Mouse (Mus musculus) cerebellum, postnatal 25 days (tissue): ENCODE measurements around the gene Bmp6.

Source experiments
- DNase-seq, 2 experiments: peaks; one replicate each; pipeline ENCODE4 v3.0.0; 2021; ENCODE audit warnings: mixed read lengths in 2 of 2

The Bmp6 gene

DNA sequence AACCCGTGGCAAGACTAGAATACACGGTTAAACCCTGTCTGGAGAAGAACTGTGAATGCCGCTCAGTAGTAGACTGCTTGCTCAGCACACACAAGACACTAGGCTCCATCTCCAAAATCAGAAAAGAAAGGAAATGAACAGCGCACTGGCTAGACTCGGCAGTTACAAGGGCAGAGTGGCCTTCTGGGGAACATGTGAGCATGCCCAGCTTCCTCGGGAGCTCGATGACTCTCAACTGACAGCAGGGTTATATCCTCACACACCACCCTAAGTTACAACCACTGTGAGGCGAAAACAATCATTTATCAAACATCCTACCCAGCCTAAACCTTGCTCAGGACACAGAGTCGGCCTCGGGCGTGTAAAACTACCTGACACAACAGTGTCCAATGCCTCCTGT is 175.4 kb downstream of the Bmp6 start:
- DNase-seq, result no peak

DNA sequence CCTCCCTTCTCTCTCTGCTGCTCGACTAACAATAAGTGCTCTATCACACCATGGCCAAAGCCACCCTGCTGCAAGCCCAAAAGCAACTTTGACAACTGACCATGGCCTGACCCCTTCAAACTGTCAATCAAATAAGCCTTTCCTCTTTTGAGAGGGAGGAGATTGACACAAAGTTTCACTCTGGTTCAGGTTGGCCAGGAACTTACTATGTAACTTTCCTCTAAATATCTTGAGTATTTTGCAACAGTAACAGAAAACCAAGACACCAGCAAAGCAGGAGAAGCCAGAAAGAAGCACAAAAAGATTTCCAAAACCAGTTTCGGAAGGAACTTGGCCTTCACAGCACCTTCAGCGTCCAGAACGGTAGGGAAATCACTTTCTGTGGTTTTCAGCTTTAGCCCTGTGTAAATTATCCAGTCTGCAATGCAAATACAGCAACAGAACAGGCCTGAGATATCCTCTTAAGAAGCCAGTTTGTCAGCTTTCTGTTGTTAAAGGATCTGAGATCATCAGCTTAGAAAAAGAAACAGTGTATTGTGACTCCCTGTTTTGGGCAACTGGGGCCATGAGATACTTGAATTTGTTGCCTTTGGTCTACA is 177.2 kb downstream of the Bmp6 start:
- DNase-seq, result no peak

DNA sequence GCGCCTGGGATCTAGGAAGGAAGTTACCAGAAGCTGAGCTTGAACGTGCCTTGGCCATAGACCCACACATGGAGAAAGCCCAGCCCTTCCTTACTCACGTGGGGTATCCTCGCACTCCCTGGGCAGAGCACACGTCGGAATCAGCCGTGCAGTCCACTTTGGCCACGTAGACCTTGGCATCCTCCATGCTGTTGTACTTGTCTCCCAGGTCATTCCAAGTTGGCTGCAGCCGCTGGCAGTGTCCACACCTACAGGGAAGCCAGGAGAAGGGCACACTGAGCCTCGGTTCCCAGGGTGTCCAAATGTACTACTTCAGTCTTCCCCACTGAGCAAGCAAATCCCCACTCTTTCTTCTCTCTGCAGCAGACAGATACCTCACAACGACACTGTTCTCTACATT is 178.3 kb downstream of the Bmp6 start:
- DNase-seq, result no peak

DNA sequence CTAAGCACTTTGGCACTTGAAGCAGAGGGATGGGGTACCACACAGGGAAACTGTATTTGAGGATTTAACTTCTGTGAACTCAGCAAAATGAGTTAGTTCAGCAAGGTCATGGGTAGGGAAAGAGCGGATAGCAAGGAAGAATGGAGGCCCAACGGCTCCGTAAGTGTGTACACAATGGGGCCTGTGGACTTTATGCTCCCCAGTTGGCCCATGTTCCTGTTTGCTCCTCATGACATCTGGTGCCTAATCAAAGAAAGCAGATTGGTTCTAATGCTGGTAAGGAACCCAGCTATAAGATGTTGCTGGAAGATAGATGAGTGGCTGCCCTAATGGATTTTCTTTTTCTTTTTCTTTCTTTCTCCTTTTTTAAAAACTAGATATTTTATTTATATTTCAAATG is 180.4 kb downstream of the Bmp6 start:
- no peak for DNase-seq

DNA sequence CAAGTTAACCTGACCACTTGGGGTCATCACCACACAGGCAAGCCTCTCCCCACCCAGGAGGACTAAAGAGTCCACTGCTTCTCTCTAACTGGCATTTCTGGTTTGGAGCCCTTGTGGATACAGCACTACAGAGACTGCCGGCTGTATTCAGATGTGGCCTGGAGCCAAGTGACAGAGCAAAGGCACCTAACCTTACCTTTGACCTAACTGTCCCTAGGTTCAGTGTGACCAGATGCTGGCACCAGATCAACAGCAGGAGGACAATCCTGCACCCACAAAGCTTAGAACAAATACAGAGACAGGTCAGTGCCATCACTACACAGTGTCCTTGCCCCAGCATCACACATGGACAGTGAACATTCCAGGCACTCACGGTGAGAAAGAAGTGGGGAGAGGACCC is 181.2 kb downstream of the Bmp6 start:
- DNase-seq, result no peak

DNA sequence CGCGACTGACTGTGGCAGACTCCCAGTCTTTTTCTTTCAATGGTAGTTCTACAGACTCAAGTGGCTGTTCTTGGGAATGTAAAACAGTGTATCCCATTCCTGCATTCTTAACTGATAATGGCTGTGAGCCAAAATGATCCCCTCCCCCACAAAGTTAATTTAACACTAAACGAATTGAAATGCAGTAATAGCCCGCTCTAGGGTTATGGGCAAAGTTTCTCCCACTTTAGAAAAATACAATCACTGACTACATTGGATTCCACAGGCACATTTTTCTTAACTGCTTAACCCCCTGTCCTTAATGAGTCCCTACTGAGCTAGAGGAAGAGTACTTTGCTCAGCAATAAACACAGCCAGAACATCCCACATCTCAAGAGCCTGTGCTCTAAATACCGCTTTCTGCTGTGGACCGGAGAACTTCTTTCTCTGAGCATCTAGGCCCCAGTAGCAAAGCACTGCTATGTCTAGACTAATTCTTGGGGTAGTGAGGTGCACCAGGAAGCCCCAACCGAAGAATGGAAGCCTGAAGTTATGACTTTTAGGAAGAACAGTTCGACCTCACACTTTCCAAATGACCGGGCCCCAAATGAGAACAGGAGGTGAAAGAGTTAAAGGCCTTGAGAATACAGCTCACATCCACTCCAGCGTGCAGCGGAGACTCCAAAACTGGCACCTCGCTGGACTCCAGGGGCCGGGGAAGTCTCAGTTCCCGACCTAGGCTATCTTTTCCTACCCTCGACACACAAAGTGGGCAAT is 182.3 kb downstream of the Bmp6 start:
- DNase-seq, result no peak

DNA sequence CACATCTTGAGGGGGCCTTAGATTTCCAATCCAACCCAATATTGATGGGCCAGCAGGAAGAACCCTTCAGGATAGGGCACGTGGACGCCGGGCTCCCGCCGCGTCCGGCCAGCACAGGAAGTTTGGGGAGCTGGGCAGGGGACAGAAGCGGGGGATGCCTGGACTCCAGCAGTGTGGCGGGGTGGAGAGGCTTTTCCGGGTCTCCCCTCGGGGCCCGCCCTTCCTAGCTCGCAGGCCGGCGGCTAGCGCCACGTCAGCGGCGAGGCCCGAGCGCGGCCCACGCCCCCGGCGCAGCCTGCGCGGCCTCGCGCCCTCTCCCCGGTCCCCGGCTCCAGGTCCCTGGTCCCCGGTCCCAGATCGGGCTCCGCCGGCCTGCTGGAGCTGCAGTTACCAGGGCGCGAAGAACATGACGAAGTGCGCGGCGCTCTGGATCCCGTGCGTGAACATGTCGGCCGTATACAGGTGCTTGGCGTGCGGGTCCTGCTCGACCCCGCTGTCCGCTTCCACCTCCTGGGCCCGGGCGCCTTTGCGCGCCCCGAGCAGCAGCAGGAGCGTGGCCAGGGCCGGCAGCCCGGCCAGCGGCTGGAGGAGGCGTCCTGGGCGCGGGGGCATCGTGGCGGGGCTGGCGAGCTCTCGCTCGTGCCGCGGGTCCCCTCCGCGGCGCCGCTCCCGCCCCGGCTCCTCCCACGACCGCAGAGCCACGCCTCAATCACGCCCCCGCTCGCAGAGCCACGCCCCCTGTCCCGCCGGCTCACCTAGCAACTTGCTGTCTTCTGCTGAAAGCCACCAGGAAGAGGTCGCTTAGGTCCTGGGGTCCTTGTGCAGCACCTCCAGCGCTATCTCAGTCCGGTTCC is 183.1 kb downstream of the Bmp6 start:
- peak; percentile 89 to 92 for DNase-seq

DNA sequence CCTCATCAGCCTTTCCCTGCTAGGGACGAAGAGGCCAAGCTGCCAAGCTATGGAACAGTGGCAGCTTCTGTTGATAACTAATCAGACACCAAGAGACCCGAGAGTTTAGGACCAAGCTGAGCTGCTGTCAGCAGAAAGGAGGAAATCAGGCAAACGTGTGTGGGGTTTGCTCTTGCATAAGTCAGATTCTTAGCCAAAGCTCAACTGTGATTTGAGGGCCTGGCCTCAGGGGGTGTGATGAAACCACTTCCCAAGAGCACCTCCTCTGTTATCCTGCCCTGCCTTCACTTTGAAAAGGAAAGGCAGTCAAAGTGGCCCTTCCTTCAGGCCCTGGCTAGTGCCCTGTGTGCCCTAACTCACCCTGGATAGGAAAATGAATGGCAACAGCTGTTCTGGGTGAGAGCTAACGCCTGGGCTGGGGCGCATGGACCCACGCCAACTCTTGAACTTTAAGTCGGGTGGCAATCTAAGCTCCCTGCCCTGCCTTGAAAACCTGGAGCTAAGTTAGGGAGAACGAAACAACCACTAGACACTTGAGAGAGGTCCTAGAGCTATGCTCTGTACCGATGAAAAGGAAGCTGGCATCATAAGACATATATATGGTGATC is 183.9 kb downstream of the Bmp6 start, which contains the start of gene Txndc5:
Gene Txndc5, minus strand, starts transcription at position 138 of the 608 bp plus-strand sequence.
- no peak for DNase-seq

DNA sequence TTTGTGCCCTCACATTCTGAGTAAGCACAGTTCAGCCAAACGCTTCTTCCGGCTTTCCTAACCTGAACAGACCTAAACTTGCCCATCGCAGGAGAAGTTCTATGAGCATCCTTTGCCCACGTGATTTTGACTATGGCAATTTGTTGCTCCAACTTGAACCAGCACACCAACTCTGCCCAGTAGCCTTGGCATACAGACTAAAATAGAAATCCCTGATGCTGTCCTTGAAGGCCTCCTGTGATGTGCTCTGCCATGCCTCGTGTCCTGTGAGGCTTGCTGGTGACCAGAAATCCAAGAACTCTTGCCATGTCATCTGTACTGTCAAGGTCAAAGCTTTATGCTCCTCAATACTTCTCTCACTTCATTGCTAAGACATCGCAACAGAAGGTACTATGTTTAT is 184.7 kb downstream of the Bmp6 start:
- no peak for DNase-seq

DNA sequence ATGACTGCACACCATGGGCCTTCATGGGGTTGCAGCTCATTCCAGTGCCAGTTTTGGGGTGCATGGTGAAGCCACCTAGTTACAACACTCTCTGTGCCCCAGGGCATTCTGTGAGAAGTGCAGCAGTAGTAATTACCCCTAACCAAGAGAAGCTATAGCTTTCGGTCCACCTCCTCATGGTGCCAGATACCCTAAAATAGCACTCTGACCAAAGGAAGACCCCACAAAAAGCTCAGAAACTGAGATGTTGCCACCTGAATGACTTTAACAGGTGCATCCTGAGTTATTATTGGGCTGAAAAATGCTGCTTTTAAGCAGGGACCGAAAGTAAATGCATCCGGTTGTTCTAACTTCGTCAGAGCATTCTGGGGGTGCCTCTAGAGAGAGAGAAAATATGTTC is 186.6 kb downstream of the Bmp6 start:
- no peak for DNase-seq

DNA sequence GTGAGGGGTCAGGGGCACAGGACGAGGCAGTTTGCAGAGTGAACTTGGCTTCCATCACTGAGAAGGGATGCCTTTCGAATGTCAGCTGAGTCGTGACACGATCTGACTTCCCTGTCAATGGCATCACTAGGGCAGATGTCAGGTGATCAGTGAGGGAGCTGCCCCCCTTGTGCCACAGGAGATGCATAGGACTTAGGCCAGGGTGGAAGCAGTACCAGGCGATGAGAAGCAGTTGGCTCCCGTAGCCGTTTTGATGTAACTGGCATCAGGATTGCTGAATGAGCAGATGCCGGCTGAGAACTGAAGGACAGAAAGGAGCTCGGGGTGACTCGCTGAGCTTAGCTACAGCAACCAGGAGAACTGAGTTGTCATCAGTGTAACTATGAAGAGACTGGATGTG is 188.6 kb downstream of the Bmp6 start:
- DNase-seq, result no peak

DNA sequence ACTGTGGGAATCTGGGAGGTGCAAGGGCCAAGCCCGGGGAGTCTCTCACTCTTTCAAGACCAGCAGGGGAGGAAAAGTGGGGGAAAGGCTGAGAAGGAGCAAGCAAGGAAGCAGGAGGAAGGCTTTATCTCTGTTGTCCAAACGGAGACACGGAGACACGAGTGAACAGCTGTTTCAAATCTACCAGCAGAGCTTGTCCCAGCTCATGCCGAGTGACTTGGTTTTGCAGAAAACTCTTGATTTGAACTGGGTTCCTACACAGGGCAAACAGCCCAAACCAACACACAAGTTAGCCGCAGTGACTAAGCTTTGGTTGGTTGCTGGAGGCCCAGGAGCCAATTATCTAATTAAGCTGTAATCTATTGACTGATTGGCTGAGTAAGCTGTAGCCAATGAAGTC is 189.1 kb downstream of the Bmp6 start:
- DNase-seq, result no peak

DNA sequence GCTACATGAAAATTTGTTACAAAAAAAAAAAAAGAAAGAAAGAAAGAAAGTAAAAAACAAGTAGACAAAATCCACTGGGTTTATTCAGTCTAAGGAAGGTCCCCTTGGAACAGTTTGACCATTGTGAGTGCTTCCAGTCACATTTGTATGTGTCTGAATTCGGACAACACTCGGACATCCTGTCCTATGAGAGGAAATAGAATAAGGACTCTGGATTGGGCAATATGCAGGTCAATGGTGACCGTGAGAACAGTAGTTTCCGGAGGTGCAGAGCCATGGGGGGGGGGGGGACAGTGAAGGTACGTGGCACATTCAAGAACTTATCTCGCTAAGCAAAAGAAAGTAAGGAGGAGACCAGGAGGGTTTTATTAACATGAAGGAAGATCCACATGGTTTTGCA is 189.8 kb downstream of the Bmp6 start:
- DNase-seq, result no peak

DNA sequence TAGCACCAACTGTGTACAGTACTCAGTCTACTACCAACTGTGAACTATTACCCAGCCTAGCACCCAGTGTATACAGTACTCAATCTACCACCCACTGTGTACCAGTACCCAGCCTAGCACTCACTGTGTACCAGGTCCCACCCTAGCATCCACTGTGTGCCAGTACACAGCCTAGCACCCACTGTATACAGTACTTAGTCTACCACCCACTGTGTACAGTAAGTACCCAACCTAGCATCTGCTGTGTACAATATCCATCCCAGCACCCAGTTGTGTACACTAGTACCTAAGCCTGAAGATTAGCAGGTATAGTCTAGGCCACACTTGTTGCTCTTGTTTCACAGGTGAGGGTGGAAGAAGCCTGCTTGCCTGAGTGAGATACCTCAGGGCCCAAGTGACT is 192.6 kb downstream of the Bmp6 start:
- no peak for DNase-seq

DNA sequence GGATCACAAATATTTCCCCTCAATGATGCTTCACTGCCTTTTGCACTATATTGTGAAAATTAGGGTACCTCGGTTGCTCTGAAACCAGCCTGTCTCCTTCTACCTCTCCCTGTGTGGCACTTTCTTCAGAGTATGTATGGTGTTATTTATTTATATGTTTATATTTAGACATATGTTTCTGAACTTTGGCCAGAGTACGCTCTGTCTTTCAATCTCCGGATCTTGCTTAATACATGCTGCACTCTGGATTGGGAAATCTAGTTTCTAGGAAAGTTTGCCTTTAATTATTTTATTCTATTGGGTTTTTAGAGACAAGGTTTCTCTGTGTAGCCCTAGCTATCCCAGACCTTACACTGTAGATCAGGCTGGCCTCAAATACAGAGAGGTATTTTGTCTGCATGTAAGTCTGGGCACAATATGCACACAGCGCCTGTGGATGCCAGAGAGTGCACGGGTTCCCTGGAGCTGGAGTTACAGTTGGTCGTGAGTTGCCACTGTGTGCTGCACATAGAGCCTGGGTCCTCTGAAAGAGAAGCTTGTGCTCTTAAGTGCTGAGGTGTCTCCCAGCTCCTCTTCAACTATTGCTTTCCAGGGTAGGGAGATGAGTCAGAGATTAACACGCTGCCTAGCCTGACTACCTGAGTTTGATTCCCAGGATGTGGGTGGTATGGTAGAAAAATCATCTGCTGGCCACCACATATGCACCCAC is 194.4 kb downstream of the Bmp6 start:
- DNase-seq, result no peak

DNA sequence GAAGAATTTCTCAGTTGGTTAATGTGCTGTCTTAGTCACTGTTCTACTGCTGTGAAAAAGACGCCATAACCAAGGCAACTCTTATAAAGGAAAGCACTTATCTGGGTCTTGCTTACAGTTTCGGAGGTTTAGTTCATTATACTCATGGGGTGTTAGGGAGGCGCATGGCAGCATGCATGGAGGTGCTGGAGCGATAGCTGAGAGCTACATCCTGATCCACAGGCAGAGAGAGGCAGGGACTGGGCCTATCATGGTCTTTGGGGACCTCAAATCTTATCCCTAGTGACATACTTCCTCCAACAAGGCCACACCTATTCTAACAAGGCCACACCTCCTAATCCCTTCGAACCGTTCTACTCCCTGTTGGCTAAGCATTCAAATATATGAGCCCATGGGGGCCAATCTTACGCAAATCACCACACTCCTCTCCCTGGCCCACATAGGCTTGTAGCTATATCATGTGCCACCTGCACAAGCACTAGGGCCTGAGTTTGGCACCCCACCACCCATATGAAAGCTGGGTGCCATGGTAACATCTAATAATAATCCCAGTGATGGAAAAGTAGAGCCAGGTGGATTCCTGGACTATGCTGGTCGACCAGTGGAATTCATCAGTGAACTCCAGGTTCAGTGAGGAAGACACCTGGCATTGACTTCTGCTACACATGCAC is 198.7 kb downstream of the Bmp6 start:
- DNase-seq, result no peak

DNA sequence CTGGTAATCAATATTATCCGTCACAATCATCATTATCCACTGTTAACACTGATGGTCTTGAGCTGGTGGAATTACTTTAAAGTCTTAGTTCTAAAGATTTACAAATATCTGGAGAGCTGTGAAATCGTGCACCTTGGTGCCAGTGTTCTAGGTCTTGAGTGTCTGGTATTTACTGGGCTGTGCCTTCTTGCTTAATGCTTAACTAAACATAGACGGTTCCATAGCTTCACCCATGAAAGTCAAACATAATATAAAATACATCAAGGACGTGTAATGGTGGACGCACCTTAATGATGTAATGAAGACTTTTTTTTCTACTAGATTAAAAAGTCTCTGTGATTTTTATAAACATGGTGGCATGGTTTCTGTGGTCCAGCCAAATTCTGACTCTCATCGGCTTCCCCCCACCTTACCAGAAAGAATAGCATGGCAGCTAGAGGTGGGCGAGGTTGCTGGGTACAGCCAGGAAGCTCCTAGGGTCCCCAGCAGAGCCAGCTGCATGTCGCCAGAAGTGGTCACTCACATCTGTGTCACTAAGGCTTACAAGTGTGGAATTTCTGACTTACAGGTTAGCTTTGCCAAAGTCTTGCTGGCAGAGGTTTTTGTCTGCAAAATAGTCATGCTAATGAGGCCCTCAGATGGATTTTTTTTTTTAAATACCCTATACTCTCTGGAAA is 200.0 kb downstream of the Bmp6 start:
- DNase-seq, result no peak

DNA sequence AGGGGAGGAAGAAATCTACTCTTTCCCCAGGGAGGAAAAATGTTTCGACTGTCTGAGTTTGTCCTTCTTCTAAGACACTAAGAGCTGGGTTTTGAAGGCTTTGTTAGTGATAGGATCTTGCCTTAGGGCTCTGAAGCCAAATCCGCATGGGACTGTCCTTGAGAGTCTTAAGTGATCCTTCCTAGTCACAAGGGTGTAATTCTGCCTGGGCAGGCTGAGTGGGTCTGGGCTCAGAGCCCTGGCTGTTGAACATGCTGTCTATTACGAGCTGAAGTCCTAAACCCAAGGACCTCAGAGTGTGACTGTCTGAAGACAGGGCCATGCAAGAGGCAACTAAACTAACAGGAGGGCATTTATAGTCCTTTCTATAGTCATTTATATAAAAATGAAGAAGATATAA is 200.6 kb downstream of the Bmp6 start:
- DNase-seq, result no peak

DNA sequence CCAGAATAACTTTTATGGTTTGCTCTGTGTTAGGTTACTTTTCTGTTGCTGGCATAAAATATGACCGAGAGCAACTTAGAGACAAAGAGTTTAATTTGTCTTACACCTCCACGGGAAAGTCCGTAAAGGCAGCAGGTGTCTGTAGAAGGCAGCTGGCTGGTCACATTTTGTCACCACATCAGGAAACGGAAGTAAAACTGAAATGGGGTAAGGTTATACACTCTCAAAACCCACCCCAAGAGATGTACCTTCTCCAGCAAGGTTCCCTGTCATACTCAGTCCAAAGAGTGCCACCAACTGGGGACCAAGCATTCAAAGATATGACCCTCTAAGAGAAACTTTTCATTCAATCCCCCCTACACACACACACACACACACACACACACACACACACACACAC is 201.8 kb downstream of the Bmp6 start:
- DNase-seq, result no peak

DNA sequence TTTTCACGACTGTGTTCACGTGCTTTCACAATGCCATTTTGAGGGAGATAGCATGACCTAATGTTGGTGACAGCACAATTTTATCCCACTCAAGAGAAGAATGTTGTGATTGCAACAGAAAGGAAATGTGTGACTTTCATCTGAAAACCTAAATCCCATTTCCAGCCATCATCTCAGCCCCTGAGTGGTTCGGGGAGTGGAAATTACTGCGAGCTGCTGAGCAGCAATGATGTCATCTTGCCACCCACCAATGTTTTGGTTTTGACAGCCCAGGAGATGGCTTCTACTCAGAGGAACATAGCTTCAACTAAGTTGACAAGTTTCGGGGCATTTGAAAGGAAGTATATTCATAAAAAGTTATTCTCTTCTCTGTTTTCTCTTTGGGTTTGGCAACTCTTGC is 202.8 kb downstream of the Bmp6 start:
- DNase-seq, result no peak

DNA sequence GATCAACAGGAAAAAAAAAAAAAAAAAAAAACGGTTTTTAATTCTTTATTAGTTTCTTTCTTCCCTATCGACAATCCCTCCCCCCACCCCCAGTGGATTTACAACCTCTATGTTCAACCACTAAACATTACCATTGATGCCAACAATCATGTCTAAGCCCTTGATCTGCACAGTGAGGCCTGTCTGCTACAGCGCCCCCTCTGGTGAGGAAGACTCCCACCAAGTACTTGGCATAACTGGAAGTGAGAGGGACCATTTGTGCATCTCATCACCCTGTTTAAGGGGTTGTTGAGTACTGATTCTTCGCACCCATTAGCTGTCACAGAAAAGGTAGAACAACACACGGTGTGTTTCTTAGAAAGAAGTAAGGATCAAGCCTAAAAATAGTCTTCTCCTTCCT is 203.8 kb downstream of the Bmp6 start:
- DNase-seq, result no peak
